Mouse (Mus musculus) skeletal muscle tissue, adult 2 months (tissue): ENCODE results near the gene Stat5b.
A peak's percentile ranks its signal among the peaks of the same experiment; 100 is the strongest.

ENCODE experiments used
- DNase-seq: peaks from one replicate; pipeline ENCODE4 v3.0.0-alpha.2; 2012; ENCODE audit warnings: low read depth, low spot score

The Stat5b gene

DNA sequence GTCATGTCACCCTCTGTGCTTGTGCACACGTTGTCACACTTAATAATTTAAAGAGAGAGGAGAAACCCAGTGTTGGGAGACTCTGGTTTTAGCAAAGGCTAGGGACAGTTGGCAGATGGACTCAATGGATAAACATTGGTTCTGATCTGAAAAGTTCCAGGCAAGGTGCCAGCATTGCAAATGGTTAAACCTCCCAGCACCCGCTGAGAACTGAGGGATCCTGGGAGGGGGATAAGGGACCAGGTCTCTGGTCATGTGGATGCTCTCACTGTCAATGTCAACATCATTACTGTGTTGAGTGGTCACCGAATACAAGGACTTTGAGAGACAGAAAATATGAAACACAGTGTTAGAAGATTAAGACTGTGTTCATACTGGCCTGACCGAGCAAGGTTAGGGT, 33.7 kb downstream of the Stat5b start:
- no peak for DNase-seq

- DNase-seq = no peak
Observed at GRCm38 (mm10) chr11:100816342-100816741, 34.2 kb downstream of the Stat5b start.

GRCm38 (mm10) chr11:100814498-100814897, 36.0 kb downstream of the Stat5b start:
- peak; percentile 95 for DNase-seq

- no peak for DNase-seq
Observed at GRCm38 (mm10) chr11:100811132-100811531, 39.4 kb downstream of the Stat5b start.

GRCm38 (mm10) chr11:100810516-100810915, 40.0 kb downstream of the Stat5b start:
- peak; percentile 70 for DNase-seq

- peak; percentile 60 for DNase-seq
Observed at GRCm38 (mm10) chr11:100806380-100807305, 43.9 kb downstream of the Stat5b start.

DNA sequence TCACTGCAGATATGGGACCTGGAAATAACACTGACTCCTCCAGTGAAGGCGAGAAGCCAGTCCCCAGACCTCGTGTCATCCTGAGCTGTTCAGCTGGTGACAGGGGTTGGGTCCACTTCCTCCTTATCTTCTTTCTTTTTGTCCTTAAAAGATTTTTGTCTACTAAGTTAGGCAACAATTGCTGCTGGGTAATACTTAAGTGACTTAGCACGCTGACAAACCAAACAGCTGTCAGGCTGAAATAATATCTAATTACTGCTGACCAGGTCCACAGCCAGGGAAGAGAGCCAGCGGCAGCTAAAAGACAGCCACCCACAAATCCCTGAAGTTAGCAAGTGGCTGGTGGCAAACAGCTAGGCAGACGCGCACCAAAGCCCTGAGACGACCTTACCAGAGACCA, 45.0 kb downstream of the Stat5b start:
- DNase-seq = peak; percentile 79

- no peak for DNase-seq
Observed at GRCm38 (mm10) chr11:100804409-100804808, 46.1 kb downstream of the Stat5b start.

DNA sequence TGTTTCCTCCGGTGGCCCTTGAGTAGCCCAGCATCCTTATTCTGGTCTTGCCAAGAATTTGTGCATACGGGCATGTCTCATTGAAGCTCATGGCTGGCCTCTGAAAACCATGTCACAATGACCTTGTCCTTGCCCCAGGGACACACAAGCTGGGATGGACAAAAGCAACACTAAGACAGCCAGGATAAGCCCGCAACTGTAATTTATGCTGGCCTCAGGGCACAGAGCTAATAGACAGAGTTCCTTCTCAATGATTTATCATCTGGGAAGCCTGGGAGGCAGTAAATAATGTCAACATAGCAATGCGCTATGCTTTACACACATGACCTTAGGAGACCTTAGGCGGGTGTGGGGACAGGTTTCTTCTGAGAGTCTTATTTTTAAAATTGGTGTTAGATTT, 51.1 kb downstream of the Stat5b start:
- DNase-seq = peak; percentile 52

GRCm38 (mm10) chr11:100796585-100796984, 53.9 kb downstream of the Stat5b start:
- no peak for DNase-seq

- DNase-seq = no peak
Observed at GRCm38 (mm10) chr11:100795386-100795785, 55.1 kb downstream of the Stat5b start.

GRCm38 (mm10) chr11:100791457-100792049, 59.0 kb downstream of the Stat5b start:
- peak; percentile 84 for DNase-seq

DNA sequence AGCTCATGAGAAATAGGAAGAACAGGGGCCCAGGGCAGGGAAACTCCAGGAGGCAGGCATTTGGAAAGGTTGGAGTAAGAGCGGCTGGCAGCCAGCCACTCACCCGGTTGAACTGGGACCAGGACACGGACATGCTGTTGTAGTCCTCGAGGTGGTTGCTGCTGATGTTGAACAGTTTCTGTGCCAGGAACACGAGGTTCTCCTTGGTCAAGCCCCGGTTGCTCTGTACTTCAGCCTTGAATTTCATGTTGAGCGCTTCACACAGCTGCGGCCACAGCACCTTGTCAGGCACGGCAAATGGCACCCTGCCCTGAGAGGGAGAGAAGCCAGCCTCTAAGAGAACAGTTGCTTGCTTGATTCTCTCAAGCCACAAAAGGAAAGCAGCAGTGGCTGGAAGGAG, 59.9 kb downstream of the Stat5b start:
- peak; percentile 88 for DNase-seq

GRCm38 (mm10) chr11:100789702-100790101, 60.8 kb downstream of the Stat5b start:
- no peak for DNase-seq

GRCm38 (mm10) chr11:100785774-100786173, 64.8 kb downstream of the Stat5b start:
- DNase-seq = no peak

DNA sequence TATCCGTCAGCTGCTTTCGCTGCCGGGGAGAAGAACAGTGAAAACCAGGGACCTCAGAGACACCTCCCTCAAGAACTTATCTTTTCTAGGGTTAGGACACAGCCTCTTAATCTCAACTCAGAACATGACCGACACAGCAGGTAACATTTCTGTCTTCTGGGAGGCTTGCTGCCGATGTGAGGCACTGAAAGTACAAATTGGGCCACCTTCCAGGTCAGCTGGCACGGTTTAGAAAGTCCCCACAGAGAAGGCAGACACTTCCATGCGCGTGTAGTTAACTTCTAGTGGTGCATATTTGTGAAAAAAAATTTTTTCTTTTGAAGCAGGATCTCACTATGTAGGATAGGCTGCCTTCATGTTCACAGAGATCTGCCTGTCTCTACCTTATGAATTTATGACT, 66.2 kb downstream of the Stat5b start:
- no peak for DNase-seq

DNA sequence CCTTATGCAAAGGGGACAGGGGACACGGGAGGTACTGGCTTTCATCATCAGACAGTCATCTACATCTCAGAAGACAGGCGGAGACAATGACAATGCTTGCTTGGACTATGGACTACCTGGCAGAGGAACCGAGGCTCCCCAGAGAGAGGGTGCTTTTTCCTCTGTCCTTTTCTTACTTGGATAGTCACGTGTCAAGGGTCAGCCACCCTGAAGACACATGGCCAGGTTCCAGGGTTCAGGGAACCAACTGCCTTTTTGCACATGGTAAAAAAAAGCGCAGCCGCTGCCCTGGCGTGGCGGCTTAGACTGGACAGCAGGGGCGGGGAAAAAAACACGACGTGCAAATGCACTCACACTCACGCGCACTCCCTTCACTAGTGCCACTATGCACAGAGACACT, 68.0 kb downstream of the Stat5b start:
- DNase-seq = no peak

GRCm38 (mm10) chr11:100781763-100782475, 68.6 kb downstream of the Stat5b start:
- DNase-seq = no peak

GRCm38 (mm10) chr11:100780247-100780646, 70.3 kb downstream of the Stat5b start:
- DNase-seq = no peak

DNA sequence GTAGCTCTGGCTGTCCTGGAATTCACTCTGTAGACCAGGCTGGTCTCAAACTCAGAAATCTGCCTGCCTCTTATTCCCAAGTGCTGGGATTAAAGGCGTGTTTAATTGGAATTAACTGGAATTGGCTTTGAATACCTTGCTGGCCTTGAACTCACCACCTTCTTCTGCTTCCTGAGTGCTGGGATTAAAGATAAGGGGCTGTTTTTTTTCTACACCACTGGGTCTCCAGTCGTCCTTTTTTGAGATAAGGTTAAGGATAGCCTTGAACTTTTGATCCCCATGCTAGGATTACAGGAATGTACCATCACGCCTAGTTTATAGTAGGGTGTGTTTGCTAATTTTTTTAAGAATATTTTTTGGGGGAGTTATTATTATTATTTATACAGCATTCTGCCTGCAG, 72.5 kb downstream of the Stat5b start:
- DNase-seq = no peak

DNA sequence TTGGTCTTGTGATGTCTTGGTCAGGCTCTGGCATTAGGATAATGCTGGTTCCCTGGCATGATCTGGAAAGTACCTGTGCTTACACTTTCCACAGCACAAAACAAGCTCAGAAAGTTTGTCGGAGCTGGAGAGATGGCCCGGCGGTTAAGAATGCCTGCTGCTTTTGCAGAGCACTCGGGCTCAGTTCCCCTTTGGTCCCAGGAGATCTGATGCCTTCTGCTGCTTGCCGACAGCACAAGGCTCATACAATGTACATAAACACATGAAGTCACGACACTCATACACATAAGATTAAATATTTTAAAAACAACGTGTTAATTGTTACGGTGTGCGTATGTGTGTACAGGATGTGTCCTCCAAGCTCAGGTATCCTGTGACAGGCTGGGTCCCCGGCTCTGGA, 74.6 kb downstream of the Stat5b start:
- no peak for DNase-seq

DNA sequence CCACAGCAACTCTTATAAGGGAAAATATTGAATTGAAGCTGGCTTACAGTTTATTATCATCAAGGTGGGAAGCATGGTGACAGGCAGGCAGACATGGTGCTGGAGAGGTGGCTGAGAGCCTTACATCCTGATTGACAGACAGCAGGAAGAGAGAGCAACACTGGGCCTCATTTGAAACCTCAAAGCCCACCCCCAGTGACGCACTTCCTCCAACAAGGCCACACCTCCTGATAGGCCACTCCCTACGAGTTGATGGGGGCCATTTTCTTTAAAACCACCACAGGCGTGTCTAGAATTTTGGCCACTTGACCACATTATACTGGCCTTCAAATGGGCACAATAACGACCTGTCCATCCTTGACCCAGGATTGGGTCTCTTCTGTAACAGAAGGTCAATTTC, 76.3 kb downstream of the Stat5b start:
- DNase-seq = no peak
